Mouse (Mus musculus): ENCODE data around the gene Cers2. TPM values are rescaled to one million over a fixed set of nuclear protein-coding genes. Genes with fewer than 3 reads are reported as not detected.

Cers2 gene
- polyA plus RNA-seq, 1 experiment, result 89.6 TPM

- peak; percentile 99 for DNase-seq (ENCODE audit: low read depth)
- TF ChIP-seq POLR2A (IDR thresholded peaks at IDR 0.05; ENCODE audit: borderline replicate concordance, extremely low read depth, insufficient read depth, insufficient read length, poor library complexity, severe bottlenecking) (no peak), CTCF (IDR thresholded peaks at IDR 0.05; ENCODE audit: borderline replicate concordance, extremely low read depth, insufficient read depth, insufficient read length) (peak; percentile 30; the same call in 1 of the 2 replicates)
Measured at GRCm38 (mm10) chr3:95281216-95282126, 33.1 kb upstream of the Cers2 start, which contains the start of the genes Mindy1 and Prune1. Gene Mindy1, plus strand, starts transcription at chr3:95281345. Gene Prune1, minus strand, starts transcription at chr3:95282076.

- peak; percentile 64 for DNase-seq (ENCODE audit: low read depth)
Measured at GRCm38 (mm10) chr3:95282381-95282864, 32.2 kb upstream of the Cers2 start.

DNA sequence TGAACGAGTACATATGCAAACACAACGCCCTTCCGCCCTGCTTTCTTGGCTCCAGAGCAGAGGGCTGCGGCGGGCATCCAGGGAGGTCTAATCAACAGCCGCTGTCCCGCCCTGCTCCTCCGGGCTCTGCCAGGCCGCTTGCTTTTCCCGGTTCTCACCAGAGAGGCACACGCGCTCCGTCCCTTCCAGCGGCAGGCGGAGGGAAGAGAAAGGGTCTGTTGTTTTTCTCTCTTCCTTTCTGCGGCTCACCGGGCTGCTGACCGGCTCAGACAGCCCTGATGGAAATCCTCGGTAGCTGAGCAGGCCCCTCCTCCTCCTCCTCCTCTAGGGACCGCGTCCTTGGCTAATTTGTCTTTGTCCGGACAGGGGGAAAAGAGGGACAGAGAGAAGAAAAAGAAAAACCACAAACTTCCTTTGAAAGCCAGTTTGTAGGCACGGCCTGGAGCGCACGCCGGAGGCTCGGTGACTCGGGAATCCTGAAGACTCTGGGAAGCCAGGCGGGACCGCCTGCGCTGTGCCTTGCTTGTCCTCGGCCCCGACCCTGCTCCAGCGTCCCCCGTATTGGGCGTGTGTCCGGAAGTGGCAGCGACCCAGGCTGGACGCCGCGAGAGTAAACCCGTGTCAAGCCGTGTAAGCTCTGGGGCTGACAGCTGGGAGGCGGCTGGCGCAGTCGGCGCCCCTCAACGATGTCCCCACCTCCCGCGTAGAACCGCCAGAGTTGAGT lies 31.6 kb upstream of the Cers2 start:
- DNase-seq (ENCODE audit: low read depth), result peak; percentile 91
- TF ChIP-seq CTCF (IDR thresholded peaks at IDR 0.05; ENCODE audit: borderline replicate concordance, extremely low read depth, insufficient read depth, insufficient read length) (peak; percentile 24; the same call in 1 of the 2 replicates), POLR2A (IDR thresholded peaks at IDR 0.05; ENCODE audit: borderline replicate concordance, extremely low read depth, insufficient read depth, insufficient read length, poor library complexity, severe bottlenecking) (peak; percentile 53; the same call in 1 of the 2 replicates)

More at GRCm38 (mm10) chr3:95282381-95282864, 32.2 kb upstream of the Cers2 start:
- no peak for TF ChIP-seq CTCF (IDR thresholded peaks at IDR 0.05; ENCODE audit: borderline replicate concordance, extremely low read depth, insufficient read depth, insufficient read length)
- no peak for TF ChIP-seq POLR2A (IDR thresholded peaks at IDR 0.05; ENCODE audit: borderline replicate concordance, extremely low read depth, insufficient read depth, insufficient read length, poor library complexity, severe bottlenecking)

DNA sequence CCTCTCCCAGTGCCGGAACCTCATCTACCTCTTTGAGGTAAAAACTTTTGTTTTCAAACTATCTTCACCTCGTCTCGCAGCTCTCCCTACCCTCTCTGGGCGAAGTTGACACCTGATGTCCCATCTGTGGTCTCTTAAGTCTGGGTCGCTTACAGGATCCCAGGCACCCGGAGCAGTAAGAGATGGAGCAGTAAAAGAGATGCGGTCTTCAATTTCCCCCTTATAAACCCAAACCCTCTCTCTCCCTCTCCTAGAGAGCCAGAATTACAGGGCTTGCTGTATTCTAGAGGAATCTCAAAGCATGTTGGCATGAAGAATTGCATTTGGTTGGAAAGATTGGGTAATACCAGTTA lies 31.0 kb upstream of the Cers2 start:
- no peak for DNase-seq (ENCODE audit: low read depth)
- TF ChIP-seq POLR2A (IDR thresholded peaks at IDR 0.05; ENCODE audit: borderline replicate concordance, extremely low read depth, insufficient read depth, insufficient read length, poor library complexity, severe bottlenecking) (no peak), CTCF (IDR thresholded peaks at IDR 0.05; ENCODE audit: borderline replicate concordance, extremely low read depth, insufficient read depth, insufficient read length) (no peak)

DNA sequence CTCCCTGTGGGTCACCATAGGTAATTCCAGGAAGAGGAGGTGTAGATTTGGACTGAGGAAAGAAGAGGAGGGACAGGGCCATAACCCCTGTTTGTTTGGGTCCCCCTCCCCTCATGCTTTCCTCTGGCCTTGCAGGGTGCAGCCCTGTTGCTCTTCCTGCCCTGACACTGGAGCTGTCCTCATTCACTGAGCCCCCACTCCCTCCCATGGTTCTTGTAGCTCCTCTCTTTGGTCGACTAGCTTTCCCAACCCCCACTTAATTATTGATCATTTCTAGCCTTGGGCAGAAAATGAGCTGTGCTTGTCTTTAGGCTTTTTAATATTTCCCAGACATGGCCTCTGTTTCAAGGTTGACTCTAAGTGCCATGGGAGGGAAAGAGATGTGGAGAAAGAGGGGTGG lies 30.5 kb upstream of the Cers2 start:
- DNase-seq (ENCODE audit: low read depth), result no peak
- no peak for TF ChIP-seq POLR2A (IDR thresholded peaks at IDR 0.05; ENCODE audit: borderline replicate concordance, extremely low read depth, insufficient read depth, insufficient read length, poor library complexity, severe bottlenecking)
- TF ChIP-seq CTCF (IDR thresholded peaks at IDR 0.05; ENCODE audit: borderline replicate concordance, extremely low read depth, insufficient read depth, insufficient read length), result no peak

- no peak for DNase-seq (ENCODE audit: low read depth)
- TF ChIP-seq CTCF (IDR thresholded peaks at IDR 0.05; ENCODE audit: borderline replicate concordance, extremely low read depth, insufficient read depth, insufficient read length), result no peak
- no peak for TF ChIP-seq POLR2A (IDR thresholded peaks at IDR 0.05; ENCODE audit: borderline replicate concordance, extremely low read depth, insufficient read depth, insufficient read length, poor library complexity, severe bottlenecking)
Measured at GRCm38 (mm10) chr3:95284501-95285281, 29.9 kb upstream of the Cers2 start.

- TF ChIP-seq CTCF (IDR thresholded peaks at IDR 0.05; ENCODE audit: borderline replicate concordance, extremely low read depth, insufficient read depth, insufficient read length) (no peak), POLR2A (IDR thresholded peaks at IDR 0.05; ENCODE audit: borderline replicate concordance, extremely low read depth, insufficient read depth, insufficient read length, poor library complexity, severe bottlenecking) (no peak)
- DNase-seq (ENCODE audit: low read depth), result no peak
Measured at GRCm38 (mm10) chr3:95285390-95285789, 29.2 kb upstream of the Cers2 start.

DNA sequence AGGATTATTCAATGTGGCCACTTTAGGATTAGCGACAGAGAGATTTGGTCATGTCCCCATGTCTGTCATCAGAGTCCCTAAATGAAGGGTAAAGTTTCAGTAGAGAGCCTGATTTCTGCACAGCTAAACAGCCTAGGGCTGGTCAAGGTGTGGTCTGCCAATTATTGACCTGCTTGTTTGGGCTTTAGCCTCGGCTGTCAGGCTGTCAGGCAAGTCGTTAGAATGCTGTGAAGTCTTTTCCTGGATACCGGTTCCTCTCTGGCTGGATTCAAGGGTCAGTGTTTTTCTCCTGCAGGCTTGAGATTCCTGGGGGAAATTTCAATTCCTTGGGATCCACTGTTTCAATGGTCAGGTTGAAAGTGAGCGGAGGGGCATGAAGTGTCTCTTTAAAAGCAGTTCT lies 28.6 kb upstream of the Cers2 start:
- no peak for DNase-seq (ENCODE audit: low read depth)
- no peak for TF ChIP-seq CTCF (IDR thresholded peaks at IDR 0.05; ENCODE audit: borderline replicate concordance, extremely low read depth, insufficient read depth, insufficient read length)
- no peak for TF ChIP-seq POLR2A (IDR thresholded peaks at IDR 0.05; ENCODE audit: borderline replicate concordance, extremely low read depth, insufficient read depth, insufficient read length, poor library complexity, severe bottlenecking)

DNA sequence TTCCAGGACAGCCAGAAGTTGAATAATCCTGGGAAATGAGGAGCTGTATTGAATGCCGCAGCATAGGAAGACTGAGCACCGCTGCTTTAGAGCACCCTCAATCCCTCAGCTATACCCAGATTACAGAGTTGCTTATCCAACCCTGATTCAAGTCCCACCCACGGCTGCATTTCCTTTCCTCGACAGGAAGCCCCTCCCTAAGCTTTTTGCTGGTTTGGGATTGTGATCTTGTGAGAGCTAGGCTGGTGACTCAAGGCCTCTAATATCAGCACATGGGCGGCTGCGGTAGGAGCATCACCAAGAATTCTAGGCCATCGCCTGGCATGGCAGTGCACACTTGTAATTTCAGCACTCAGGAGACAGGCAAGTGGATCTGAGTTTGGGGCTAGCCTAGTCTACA lies 28.1 kb upstream of the Cers2 start:
- DNase-seq (ENCODE audit: low read depth), result no peak
- TF ChIP-seq POLR2A (IDR thresholded peaks at IDR 0.05; ENCODE audit: borderline replicate concordance, extremely low read depth, insufficient read depth, insufficient read length, poor library complexity, severe bottlenecking), result no peak

- no peak for DNase-seq (ENCODE audit: low read depth)
- TF ChIP-seq CTCF (IDR thresholded peaks at IDR 0.05; ENCODE audit: borderline replicate concordance, extremely low read depth, insufficient read depth, insufficient read length) (no peak), POLR2A (IDR thresholded peaks at IDR 0.05; ENCODE audit: borderline replicate concordance, extremely low read depth, insufficient read depth, insufficient read length, poor library complexity, severe bottlenecking) (no peak)
Measured at GRCm38 (mm10) chr3:95287541-95287940, 27.1 kb upstream of the Cers2 start.

- DNase-seq (ENCODE audit: low read depth), result no peak
- TF ChIP-seq CTCF (IDR thresholded peaks at IDR 0.05; ENCODE audit: borderline replicate concordance, extremely low read depth, insufficient read depth, insufficient read length), result no peak
- no peak for TF ChIP-seq POLR2A (IDR thresholded peaks at IDR 0.05; ENCODE audit: borderline replicate concordance, extremely low read depth, insufficient read depth, insufficient read length, poor library complexity, severe bottlenecking)
Measured at GRCm38 (mm10) chr3:95289419-95289818, 25.2 kb upstream of the Cers2 start.
